Mouse (Mus musculus): ENCODE measurements at regions not wholly inside any gene's neighbourhood (a gene's known extent, or its start where the extent isn't known, plus 50 kb on each side); places are given as distances from the start of the nearest gene placed in this dataset.

- TF ChIP-seq CHD2 (IDR thresholded peaks at IDR 0.05; ENCODE audit: low read depth, low read length) (no peak), HCFC1 (IDR thresholded peaks at IDR 0.05; ENCODE audit: borderline replicate concordance, insufficient read depth, low read length) (no peak), MAFK (IDR thresholded peaks at IDR 0.05; ENCODE audit: insufficient read depth, low read depth, low read length) (no peak)
These were observed 422.1 kb downstream of the Ipo11 start for GRCm38 (mm10) chr13:106514510-106515169.

All from ES-E14 (cell line).